Mouse (Mus musculus): ENCODE measurements around the gene Nutf2-ps1. TPM values are rescaled to one million over a fixed set of nuclear protein-coding genes. Genes with fewer than 3 reads are reported as not detected.

Nutf2-ps1 gene
- total RNA-seq, 2 experiments from 2014 or later, result 88.1 to 98.9 TPM

Other genes with a start within 250 kb of the Nutf2-ps1 start
- gene Gm10197, start 217.3 kb downstream of the Nutf2-ps1 start, total RNA-seq (2021), result not detected
- gene Smndc1, start 198.5 kb downstream of the Nutf2-ps1 start, total RNA-seq (2021), result 10 to 100 TPM; 49.1 to 52.1 TPM
- gene Dusp5, start 60.0 kb downstream of the Nutf2-ps1 start, total RNA-seq (2021), result 1 to 10 TPM; 6.0 to 7.9 TPM
- 10 to 100 TPM; 49.4 to 55.9 TPM for gene Smc3, start 11.3 kb upstream of the Nutf2-ps1 start, total RNA-seq (2021)
- gene Rbm20, start 88.2 kb upstream of the Nutf2-ps1 start, total RNA-seq (2021), result 1 to 10 TPM; 2.7 to 4.0 TPM